Mouse (Mus musculus): ENCODE results near the gene Eif2ak4. TPM values are rescaled to one million over a fixed set of nuclear protein-coding genes. Genes with fewer than 3 reads are reported as not detected.
A peak's percentile ranks its signal among the peaks of the same experiment; 100 is the strongest.

The Eif2ak4 gene
- 10 to 100 TPM; 15.7 to 19.9 TPM for total RNA-seq (2021)
- long read RNA-seq, experiment 1, partial matches to known transcripts = 4 of 4 reads
- long read RNA-seq, experiment 1, other reads (novel, unspliced or antisense) = 0 of 4 reads
- long read RNA-seq, experiment 2, full-length matches to known transcripts = 4 of 6 reads
- long read RNA-seq, experiment 2, partial matches to known transcripts = 2 of 6 reads
- long read RNA-seq, experiment 2, other reads (novel, unspliced or antisense) = 0 of 6 reads

DNA sequence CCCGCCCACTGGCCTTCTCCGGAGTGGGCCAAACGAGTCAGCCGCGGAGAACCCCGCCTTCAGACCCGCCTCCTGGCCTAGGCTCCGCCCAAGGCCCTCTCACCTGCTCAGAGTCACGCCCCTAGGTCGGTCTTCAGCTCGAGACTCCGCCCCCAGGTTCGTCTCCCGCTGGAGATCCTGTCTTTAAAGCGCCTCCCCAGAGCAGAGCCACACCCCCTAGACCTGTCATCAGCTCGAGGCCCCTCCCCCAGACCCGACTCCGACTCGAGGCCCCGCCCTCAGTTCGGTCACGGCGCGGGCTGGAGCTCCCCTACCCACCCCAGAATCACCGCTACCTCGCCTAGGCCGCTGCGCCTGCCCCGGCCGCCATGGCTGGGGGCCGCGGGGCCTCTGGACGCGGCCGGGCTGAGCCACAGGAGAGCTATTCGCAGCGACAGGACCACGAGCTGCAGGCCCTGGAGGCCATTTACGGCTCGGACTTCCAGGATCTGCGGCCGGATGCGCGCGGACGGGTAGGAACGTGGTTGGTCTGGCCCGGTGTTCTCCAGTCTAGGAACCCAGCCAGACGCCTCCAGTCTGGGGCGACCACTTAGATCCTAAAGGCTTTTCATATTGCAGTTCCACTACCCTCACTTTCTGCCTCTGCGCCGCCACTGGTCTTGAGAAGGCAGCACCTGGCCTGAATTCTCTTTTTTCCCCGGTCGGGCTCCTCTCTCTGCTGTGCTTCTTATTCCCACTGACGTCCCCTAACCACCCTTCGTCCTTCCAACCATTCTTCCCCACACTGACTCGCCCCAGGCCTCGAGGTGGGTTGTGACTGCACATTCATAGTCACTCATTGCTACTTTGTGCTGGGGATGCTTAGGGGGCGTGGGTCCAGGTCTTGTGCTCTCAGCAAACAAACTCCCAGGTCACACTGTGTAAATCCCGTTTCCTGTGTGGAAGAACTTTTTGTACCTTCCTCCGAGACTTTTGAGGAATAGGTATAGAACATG, at the start of gene Eif2ak4:
Gene Eif2ak4 (plus strand): TSS at position 278 of the 995 bp plus-strand sequence.
- DNase-seq = peak; percentile 99

DNA sequence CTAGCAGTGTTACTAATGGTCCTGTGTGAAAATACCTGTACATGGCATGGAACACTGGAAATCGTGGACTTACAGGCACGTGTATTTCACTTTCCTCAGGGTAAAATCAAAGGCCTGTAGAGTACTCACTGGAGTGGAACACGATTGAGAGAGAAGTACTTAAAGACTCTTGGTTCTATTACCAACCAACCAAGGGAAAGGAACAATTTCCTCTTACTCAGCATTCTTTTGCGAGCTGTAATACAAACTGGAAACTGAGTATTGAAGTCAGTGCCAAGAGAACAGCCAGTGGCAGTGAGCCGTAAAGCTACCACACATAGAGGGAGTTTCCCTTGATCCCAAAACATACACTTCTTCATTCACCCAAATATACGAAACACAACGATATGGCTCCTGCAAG, 47.1 kb upstream of the Eif2ak4 start:
- no peak for DNase-seq

DNA sequence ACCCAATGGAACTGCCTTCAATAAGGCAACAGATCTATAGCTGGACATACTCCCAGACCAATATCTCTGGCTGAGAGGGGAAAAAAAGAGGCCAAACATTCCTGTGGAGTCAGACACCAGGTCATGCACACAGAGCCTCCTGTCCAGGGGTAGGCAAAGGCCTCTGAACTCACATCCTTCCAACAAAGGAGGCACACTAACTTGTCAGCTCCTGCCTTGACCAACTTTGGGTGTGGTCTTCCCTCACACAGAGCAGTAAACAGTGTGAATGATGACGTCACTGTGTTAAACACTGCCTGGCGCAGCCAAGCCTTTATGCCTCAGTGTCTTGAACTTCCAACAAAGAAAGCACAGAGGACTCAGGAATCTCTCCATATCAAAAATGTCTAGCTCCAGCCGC, 44.5 kb upstream of the Eif2ak4 start:
- no peak for DNase-seq

DNA sequence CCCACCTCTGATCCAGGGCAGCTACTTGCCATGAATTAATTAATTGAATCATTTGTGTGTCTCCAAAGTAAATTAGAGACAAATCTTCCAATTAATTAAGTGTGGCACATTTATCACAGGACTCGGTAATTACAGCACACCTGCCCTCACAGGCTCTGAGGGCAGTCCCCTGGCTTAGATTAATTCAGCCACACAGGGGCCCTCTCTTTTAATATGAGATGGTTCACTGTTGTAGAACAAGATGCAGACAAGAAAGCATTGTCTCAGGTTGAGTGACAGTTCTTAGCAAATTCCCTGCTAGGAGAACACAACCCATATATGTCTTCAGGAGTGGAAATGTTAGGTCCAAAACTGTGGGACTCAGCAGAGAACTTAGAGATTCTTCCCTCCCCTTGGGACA, 42.9 kb upstream of the Eif2ak4 start:
- DNase-seq = no peak

DNA sequence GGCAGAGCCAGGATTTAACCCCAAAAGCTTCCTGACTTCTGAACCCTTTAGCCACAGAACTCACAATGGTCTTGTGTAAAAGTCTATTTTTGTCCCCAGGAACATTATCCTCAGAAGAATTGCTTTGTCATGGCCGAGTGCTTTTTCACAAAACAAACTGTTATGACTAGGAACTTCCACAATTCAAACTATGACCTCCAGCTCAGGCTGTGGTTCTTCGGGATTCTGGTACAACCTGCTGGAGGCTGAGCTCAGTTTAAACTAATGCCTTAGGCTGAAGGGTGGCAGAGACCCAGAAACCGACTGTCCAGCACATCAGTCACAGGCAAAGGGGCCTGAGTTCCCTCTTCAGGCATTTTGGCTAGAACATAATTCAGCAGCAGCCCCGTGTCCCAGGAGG, 34.9 kb upstream of the Eif2ak4 start:
- no peak for DNase-seq

DNA sequence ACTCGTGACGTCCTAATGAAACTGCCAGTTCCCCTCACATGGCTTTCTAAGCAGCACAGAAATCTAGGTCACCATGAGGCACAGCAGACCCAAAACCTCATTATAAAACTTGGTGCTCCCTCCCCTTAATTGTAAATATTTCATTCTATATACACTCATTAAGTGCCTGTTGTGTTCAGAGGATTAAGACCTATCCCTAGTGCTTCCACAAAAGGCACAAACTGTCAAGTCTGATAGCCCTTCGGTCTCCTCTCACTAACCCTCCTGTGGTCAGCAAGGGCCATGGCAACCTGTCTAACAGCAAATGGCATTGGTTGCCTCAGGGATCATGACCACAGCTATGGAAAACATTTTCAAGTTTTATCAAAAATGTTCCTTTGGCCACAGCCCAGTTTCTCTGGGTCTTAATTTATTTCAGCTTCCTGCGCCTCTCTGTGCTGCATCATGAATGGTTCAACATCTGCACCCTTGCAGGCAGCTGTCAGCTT, 34.5 kb upstream of the Eif2ak4 start:
- DNase-seq = no peak

DNA sequence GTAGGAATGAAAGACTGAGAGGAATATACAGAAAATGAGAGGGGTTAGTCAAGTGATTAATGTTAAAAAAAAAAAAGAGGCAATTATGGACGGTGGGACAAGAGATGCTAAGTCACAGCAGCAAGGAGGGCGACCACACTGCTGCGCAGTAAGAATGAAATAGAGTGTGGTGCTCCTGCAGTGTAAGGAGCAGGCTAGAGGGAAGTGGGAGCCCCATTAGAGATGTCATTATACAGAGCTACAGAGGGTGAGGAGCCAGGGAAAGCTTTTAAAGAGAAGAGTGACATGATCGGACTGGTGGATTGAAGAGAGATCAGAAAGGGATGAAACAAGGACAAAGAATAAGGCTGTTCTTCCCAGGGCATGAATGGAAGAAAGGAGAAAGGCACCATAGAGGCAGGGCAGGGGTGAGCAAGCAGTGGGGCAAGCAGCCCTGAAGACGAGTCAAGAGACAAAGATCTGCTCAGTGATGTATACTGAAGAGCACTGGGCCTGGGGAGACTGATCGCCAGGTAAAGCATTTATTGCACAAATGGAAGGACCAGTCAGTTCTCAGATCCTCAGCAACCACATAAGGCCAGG, 33.2 kb upstream of the Eif2ak4 start:
- DNase-seq = no peak

DNA sequence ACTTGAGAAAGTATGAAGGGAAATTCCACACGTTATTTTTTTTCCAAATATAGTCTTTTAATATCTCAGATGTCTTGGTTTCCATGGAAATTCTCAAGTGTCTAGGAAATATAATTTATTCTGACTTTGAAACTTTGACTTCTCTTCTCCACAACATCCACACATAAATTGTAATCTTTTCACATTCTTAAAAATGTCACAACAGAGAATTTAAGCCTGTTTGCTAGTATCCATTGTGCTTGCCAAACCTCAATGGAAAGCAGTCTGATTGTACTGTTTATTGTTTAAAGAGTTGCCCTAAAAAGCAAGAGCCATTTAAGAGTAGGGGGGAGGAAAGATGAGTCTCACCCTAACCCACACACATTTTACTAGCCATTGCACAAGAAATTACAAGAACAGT, 16.6 kb upstream of the Eif2ak4 start:
- no peak for DNase-seq

DNA sequence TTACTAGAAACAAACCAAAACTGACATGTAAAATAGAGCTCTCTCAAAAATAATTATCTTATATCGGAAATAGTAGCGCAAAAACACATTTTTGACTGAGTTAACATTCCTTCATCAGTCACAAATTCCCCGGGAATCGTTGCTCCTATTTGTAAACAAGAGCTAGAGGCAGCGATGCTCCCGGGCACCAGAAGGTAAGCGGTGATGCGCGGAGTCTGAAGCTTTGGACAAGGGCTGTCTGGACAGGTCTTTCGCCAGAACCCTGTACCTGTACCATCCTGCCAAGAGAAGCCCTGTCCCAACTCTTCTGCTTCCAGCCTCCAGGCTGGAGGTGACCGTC, 15.9 kb upstream of the Eif2ak4 start:
- no peak for DNase-seq

DNA sequence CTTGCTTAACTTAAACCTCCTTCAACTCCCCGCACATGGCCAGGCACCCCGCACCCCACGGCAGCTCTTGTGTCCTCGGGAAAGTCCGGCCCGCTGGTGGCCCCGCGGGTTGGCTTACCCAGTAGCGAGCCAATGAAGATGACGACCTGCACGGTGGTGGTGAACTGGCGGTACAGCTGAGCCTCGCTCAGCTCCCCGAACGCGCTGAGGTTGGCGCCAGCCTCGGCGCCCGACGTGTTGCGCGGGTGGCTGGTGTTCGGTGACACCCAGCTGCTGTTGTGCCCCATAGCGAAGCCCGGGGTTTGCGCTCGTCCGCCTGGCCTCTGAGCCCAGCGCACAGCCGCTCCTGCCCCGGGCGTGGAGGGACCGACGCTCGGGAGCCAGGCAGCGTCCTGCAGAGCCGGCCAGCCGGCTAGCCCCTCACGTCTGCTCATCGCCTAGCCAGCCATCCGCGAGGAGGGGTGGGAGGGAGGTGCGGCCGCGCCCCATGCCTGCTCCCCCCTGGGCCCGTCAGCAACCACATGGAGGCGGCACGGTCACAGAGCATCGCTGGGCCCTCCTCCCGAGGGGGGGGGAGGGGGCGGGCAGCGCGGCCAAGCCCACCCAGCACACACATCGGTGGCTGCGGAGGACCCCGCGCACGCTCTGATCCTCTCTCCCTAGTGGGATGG, 15.4 kb upstream of the Eif2ak4 start, which contains the start of gene Gpr176:
Gene Gpr176 (minus strand): TSS at position 519 of the 671 bp plus-strand sequence.
- peak; percentile 40 for DNase-seq

DNA sequence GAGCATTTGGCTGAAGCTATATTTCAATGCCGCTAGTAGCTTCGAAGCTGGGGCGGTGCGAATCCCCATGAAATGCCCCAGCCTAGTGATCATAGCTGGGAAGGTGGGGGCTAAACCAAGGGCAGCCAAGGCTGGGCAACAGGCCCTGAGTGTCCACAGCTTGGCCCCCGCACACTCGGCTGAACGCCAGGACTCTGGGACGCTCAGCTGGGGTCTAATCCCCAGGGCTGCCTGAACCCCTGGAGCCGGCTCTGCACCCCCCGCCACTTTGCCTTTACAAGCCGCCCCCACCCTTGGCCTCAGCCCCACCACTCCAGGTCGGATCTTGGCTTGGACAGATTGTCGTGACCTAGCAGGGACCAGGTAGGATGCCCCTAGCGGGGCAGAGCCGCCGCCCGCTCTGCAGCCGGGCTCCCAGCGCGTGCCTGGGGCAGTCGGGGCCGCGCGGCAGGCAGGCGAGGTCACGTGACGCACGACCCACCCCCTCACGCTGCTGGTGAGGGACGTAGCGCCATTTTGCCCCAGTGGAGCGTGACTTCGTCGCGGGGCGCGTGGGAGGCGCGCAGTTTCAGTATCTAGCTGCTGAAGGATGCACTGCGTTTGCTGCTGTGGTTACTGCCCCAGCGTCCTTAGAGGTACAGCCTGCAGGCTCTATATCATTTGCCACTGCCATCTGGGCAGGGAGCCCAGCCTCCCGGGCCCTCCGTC, 14.7 kb upstream of the Eif2ak4 start:
- peak; percentile 81 for DNase-seq

DNA sequence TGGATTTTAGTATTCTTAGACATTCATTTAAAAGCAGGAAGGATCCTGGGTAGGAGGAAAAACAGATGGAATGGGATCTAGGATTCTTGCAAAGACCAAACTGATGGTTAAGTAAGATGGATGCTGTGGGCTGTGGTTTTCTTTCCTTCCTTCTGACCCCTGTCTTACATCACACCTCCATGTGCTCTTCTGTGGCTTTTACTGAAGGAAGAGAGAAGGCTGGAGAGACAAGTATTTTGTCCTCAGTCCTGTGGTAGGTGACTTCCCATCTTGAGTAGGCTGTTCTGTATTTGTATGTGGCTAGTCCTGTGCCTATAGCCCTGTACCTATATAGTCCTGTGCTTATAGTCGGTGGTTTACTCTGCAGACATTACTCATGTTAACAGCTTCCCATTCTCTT, 12.9 kb upstream of the Eif2ak4 start:
- no peak for DNase-seq

DNA sequence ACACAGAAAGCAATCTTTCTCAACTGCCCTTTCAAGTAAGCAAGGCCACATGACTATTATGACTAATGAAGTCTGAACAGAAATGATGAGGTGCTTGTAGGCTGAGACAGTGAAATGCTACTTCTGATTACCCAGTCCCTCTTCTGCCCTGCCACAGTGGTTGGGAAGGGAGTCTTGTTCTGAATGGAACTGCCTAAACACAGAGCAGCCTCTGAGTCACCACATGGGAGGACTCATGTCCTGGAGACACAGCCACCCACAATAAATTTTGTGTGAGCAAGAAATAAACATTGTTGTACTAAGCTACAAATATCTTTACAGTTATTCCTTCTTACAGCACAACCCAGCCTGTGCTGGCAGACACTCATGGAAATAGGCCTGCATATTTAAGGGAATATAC, 12.5 kb upstream of the Eif2ak4 start:
- DNase-seq = no peak

DNA sequence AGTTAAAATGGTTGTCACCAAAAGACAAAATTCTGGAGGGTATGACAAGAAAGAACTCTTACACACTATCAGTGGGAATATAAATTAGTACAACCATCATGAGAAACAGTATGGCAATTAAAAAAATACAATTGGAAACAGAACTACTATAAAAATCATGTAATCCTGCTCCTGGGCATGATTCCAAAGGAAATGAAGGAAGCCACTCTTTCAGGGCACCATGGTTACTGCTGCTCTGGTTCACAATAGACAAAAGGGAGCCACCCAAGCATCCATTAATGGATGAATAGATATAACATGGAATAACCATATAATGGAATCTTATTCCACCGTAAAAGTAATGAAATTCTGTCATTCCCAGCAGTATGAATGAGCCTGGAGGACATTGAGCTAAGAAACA, 8.7 kb upstream of the Eif2ak4 start:
- DNase-seq = no peak

DNA sequence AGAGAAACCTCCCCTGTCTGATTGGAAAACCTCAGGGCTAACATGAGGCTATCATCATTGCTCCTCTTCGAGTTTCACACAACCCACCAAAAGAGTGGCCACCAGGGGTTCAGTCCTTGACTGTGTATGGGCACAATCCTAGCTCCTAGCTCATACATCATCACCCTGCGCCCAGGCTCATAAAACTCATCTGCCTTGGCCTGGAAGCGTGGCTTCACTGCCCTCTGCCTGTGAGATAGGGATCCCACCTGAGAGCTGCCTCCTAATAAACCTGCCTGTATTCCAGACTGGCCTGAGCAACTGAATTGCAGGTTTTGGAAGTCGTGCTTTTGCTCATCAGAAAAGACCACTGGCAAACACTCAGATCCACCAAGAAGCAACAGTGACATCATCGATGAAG, 5.0 kb upstream of the Eif2ak4 start:
- DNase-seq = no peak

DNA sequence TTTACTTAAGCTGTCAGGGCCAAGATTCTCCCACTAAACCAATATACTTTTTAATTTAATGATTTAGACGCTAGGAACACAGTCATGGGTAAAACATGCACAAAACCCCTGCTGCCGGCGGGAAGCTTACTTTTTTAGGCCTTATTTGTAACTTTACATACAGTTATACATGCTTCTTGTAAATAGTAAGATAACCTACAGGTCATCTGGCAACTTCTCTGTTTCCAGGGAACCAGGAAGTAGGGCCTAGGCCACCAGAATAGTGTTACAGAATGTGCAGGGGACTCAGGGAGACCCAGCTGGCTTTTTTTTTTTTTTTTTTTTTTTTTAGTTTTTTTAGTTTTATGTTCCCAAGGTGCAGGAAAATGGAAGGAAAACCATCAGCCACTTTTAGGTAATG, 1.2 kb downstream of the Eif2ak4 start:
- DNase-seq = no peak

DNA sequence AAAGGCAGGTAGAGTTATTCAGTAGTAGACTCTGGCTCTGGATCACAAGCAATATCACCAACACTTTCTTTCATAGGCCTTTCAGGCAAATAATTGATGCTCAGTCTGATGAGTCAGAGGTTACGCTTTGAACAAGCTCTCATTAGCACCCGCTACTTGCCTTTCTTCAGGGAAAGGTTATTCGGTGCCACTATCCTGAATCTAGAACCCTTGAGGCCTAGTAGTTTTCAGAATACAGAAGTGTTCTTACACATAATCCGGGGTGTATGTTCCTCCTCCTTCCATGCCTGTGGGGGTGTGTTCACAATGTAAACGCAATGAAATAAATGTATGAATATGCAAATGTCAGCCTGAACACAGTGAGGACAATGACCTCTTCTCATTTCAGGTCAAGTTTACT, 1.7 kb downstream of the Eif2ak4 start:
- no peak for DNase-seq

DNA sequence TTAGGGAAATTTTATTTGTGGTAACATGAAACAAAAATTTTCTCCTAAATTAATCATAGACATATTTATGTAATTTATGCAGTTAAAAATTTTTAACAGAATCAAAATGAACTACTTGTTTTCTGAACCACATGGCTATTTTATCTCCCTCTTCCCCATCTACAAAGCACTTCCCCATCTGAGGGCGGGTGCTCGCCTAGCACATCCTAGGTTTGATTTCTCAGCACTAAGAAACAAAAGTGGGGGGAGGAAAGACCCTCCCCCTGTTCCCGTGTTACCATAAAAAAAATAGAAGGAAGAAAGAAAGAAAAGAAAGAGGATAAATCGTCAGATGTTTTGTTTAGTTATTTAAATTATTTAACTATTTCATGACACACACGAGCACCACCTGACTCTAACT, 2.8 kb downstream of the Eif2ak4 start:
- DNase-seq = no peak

DNA sequence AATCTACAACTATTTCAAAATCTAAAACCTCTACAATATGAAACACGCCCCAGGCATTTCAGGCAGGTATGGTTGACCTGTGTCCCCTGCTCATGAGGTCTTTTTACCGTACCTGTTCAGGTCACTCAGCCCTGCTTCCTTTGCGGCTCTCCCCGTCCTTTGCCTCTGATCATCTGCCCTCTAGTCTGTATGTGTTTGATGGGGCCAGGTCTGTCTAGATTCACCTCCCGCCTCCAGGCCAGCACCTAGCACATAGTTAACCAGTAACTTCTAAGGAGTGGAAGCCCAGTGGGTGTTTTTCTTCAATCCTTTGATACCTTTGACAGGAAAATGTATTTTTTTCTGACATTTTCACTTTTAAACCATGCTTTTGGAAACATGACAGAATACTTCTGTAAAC, 11.3 kb downstream of the Eif2ak4 start:
- no peak for DNase-seq

DNA sequence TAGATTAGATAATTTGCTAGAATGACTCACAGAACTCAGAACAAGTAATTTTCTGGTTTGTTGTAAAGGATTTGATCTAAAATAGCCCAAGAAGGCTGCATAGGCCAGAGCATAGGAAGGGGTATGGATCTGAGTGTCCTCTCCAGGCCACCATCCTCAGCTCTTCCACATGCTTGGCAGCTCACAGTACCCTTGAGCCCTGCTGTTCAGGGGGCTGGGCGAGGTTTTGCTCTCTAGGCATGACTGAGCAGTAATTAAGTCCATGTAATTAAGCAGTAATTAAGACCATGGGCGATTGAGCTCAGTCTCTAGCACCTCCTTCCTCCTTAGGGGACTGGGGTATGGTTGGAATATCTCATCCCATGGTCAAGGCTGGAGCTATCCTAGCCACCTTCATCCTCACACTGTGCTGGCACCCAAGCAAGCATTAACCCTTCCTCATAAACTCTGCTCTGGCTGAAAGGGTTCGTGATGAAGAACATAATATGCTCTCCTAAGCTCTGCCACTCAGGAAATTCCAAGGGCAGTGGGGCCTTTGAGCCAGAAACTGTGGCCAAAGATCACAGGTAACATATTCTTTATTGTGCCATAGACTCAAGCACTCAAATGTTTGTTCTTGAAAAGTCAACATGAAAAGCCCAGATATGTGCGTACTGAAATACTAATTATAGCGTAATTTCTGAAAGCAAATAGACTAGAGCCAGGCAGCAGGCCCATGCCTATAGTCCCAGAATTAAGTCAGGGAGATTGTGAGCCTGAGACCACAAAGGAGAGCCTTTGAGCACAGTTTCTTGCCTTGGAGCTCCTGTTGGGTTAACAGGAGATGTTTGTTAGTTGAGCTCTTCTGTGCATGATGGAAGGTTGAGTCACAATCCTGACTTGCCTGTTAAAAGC, 13.7 kb downstream of the Eif2ak4 start:
- DNase-seq = no peak

DNA sequence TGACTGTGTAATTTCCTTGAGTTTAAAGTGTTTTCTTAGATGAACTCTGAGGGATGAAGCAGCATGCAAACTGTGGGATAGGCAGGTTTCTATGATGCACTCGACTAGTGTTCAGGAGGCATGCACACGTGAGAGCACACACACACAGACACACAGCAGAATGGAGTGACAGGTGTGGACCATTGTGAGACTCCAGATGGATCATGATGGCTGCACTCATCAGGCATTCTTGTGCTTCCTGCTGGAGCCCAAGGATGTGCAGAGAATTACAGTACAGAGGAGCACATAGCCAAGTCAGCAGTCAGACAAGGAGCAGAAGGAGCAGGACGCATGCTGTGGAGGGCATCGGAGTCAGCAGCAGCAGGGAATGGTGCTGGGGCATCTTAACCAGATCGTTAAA, 15.9 kb downstream of the Eif2ak4 start:
- no peak for DNase-seq

All from adrenal gland, postnatal 10 days (tissue).